Mouse (Mus musculus) midbrain, postnatal 0 days (tissue): ENCODE data around the gene Shox2. TPM values are rescaled to one million over a fixed set of nuclear protein-coding genes. Genes with fewer than 3 reads are reported as not detected.

Experiments
- ATAC-seq: fragments of 200-750 bp; cut with Nextera tagmentation; 2 replicates; pipeline ENCODE4 v1.8.0; 2017; ENCODE audit warnings: moderate number of reproducible peaks, mild to moderate bottlenecking, moderate TSS enrichment, moderate library complexity; ENCODE audit not compliant: low FRiP score
- DNase-seq: peaks from one replicate; pipeline ENCODE4 v3.0.0-alpha.2; 2015; ENCODE audit warnings: low spot score
- H3K27ac ChIP-seq: fragments of 300-500 bp; sonication (generic); 2 replicates; pipeline ENCODE4 v1.5.1; 2014; ENCODE audit warnings: low read depth, mild to moderate bottlenecking, low read length, mixed read lengths
- H3K27me3 ChIP-seq: fragments of 300-500 bp; sonication (generic); 2 replicates; pipeline ENCODE4 v1.6.1; 2014; ENCODE audit warnings: low read length, control low read depth, mixed read lengths; ENCODE audit not compliant: insufficient read depth
- H3K36me3 ChIP-seq: fragments of 300-500 bp; sonication (generic); 2 replicates; pipeline ENCODE4 v1.6.1; 2014; ENCODE audit warnings: low read length, control low read depth, mixed read lengths; ENCODE audit not compliant: insufficient read depth
- H3K4me1 ChIP-seq: fragments of 300-500 bp; sonication (generic); 2 replicates; pipeline ENCODE4 v1.6.1; 2014; ENCODE audit warnings: mild to moderate bottlenecking, control low read depth, antibody characterized with exemption, low read length, mixed read lengths; ENCODE audit not compliant: insufficient read depth
- H3K4me2 ChIP-seq: fragments of 300-500 bp; sonication (generic); 2 replicates; pipeline ENCODE4 v1.6.1; 2014; ENCODE audit warnings: low read depth, mild to moderate bottlenecking, low read length, mixed read lengths; ENCODE audit not compliant: poor library complexity, severe bottlenecking
- H3K4me3 ChIP-seq: fragments of 300-500 bp; sonication (generic); 2 replicates; pipeline ENCODE4 v1.5.1; 2014; ENCODE audit warnings: low read depth, mild to moderate bottlenecking, low read length, moderate library complexity
- H3K9ac ChIP-seq: fragments of 300-500 bp; sonication (generic); replicated peaks from 2 replicates; pipeline ENCODE4 v1.6.1; 2014; ENCODE audit warnings: mild to moderate bottlenecking, low read length, moderate library complexity, mixed read lengths; ENCODE audit not compliant: poor library complexity, severe bottlenecking
- H3K9me3 ChIP-seq: fragments of 300-500 bp; sonication (generic); 2 replicates; pipeline ENCODE4 v1.6.1; 2016; ENCODE audit warnings: low read length, control low read depth
- CTCF ChIP-seq: IDR thresholded peaks from 2 replicates; pipeline ENCODE4 v1.5.1; 2016; ENCODE audit warnings: antibody characterized with exemption, mild to moderate bottlenecking
- WGBS: fragments of 180-500 bp; shearing (Covaris S2); extraction: QIAGEN DNeasy Blood & Tissue Kit; methylation state at CpG from one replicate; pipeline ENCODE4 v1.1.7; 2014; 5-methylcytosine and 5-hydroxymethylcytosine counted together
- polyA plus RNA-seq: library from polyadenylated mRNA; unstranded; fragments of >200 nt; fragmentation: Nextera tagmentation; extraction: Ambion mirVana; gene quantifications from 2 replicates; pipeline ENCODE4 v1.2.1, GENCODE M21; 2015
- total RNA-seq: library from RNA; depleted of rRNA; stranded (reverse); fragments of >200 nt; gene quantifications from 2 replicates; pipeline ENCODE4 v1.2.3, GENCODE M21; 2014

Gene Shox2
- total and polyA plus RNA-seq, 2 experiments from 2014 or later: 55.0 to 82.2 TPM

- H3K4me3 ChIP-seq: peak overlapping the region; percentile 54
- ATAC-seq (no peak), DNase-seq (no peak)
- peak overlapping the region; percentile 54 for H3K4me2 ChIP-seq
- H3K27ac ChIP-seq: peak overlapping the region; percentile 48
- no peaks in the 10 kb centered on the region for H3K4me1 ChIP-seq
- no peaks in the 10 kb centered on the region for H3K36me3 ChIP-seq
- 16% methylated on average over 13 of the region's 13 CpGs for whole genome bisulfite sequencing
- no peak for TF ChIP-seq CTCF
- H3K9ac ChIP-seq: peak overlapping the region; percentile 20; the same call in 1 of the 2 replicates
- peaks cover 17% of the 10 kb centered on the region for H3K27me3 ChIP-seq
- H3K9me3 ChIP-seq: no peaks in the 10 kb centered on the region
Measured at GRCm38 (mm10) chr3:66976889-66977615, 4.5 kb downstream of the Shox2 start.

GRCm38 (mm10) chr3:66974501-66974900 lies 7.1 kb downstream of the Shox2 start:
- DNase-seq: no peak
- H3K27me3 ChIP-seq: peaks cover 32% of the 10 kb centered on the region
- H3K4me3 ChIP-seq: no peak overlapping the region
- H3K36me3 ChIP-seq: no peaks in the 10 kb centered on the region
- WGBS: 11% methylated on average over 3 of the region's 3 CpGs
- no peaks in the 10 kb centered on the region for H3K4me1 ChIP-seq
- no peak overlapping the region for H3K27ac ChIP-seq
- no peak for ATAC-seq
- TF ChIP-seq CTCF: peak; percentile 47
- H3K9ac ChIP-seq: no peak overlapping the region
- no peaks in the 10 kb centered on the region for H3K9me3 ChIP-seq
- H3K4me2 ChIP-seq: 0 out of 2 replicates have a peak overlapping the region, but pooled peaks have one; percentile 18

- peaks cover 32% of the 10 kb centered on the region for H3K27me3 ChIP-seq
Measured at GRCm38 (mm10) chr3:66973391-66973943, 8.1 kb downstream of the Shox2 start.

GRCm38 (mm10) chr3:66972191-66972950 lies 9.2 kb downstream of the Shox2 start:
- Histone ChIP-seq H3K27ac (0 out of 2 replicates have a peak overlapping the region, but pooled peaks have one; percentile 3), H3K4me3 (peak overlapping the region; percentile 16; the same call in 1 of the 2 replicates), H3K27me3 (peaks cover 37% of the 10 kb centered on the region), H3K36me3 (no peaks in the 10 kb centered on the region), H3K4me2 (peak overlapping the region; percentile 66), H3K4me1 (no peaks in the 10 kb centered on the region), H3K9ac (no peak overlapping the region), H3K9me3 (no peaks in the 10 kb centered on the region)
- DNase-seq (no peak), ATAC-seq (no peak)
- no peak for TF ChIP-seq CTCF
- 9% methylated on average over 16 of the region's 16 CpGs for WGBS

More at GRCm38 (mm10) chr3:66973391-66973943, 8.1 kb downstream of the Shox2 start:
- Histone ChIP-seq H3K36me3 (no peaks in the 10 kb centered on the region), H3K9ac (peak overlapping the region; percentile 65), H3K9me3 (no peaks in the 10 kb centered on the region), H3K4me3 (peak overlapping the region; percentile 50), H3K27ac (peak overlapping the region; percentile 69), H3K4me2 (peak overlapping the region; percentile 66), H3K4me1 (no peaks in the 10 kb centered on the region)
- WGBS: under 1% methylated on average over 58 of the region's 59 CpGs
- DNase-seq: peak; percentile 42
- no peak for TF ChIP-seq CTCF
- ATAC-seq: peak; percentile 66

- DNase-seq (no peak), ATAC-seq (peak; percentile 45)
- TF ChIP-seq CTCF: no peak
- Histone ChIP-seq H3K4me2 (peak overlapping the region; percentile 39), H3K27ac (no peak overlapping the region), H3K36me3 (no peaks in the 10 kb centered on the region), H3K9ac (no peak overlapping the region), H3K27me3 (peaks cover 38% of the 10 kb centered on the region), H3K9me3 (no peaks in the 10 kb centered on the region), H3K4me3 (peak overlapping the region; percentile 21; the same call in 1 of the 2 replicates), H3K4me1 (no peaks in the 10 kb centered on the region)
- WGBS: 2% methylated on average over 29 of the region's 29 CpGs
Measured at GRCm38 (mm10) chr3:66970661-66971331, 10.8 kb downstream of the Shox2 start.
